Comparison of ENCODE assay signal across 18 mouse cellular contexts in the genomic region with DNA sequence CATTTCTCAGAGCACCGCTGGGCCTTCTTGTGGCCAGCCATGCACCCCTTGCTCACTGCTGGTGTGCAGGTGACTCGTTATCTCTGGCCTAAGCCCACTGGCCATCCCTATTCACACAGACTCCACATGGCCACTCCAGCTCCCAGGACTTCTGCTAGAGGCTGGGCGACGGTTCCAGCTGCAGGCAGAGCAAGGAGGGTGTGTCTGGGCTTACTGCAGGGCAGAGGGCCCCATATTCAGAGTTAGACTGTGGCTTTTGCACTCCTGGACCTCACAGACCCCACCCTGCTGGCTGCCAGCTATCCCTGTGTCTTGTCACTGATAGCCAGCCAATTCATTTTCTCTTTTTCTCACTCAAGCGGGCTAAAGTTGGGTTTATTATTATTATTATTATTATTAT. TPM values are rescaled to one million over a fixed set of nuclear protein-coding genes. Genes with fewer than 3 reads are reported as not detected.
DNase-seq lines count a peak whose midpoint lies in the region; ATAC-seq and TF ChIP-seq lines count a peak whose summit lies in the region.
"Had no signal": no experiment of that assay in that cellular context is flagged by ENCODE, and none has a peak within 500 bp of the region (broad histone marks: within the 10 kb centered on the region; RNA-seq: fewer than 3 reads in every experiment).

No protein-coding gene starts in this region.

- peaks cover 21% of the 10 kb centered on the region for H3K4me1 ChIP-seq in hindbrain, embryonic 10.5 days (replicated peaks)
- H3K4me1 ChIP-seq in hindbrain, embryonic 13.5 days (replicated peaks): 0 out of 2 replicates have a peak, but pooled peaks cover 8% of the 10 kb centered on the region
- peaks cover 14% of the 10 kb centered on the region for H3K4me1 ChIP-seq in stomach, embryonic 14.5 days (ENCODE audit: control insufficient read depth, insufficient read depth, low read length)
- peaks cover 9% of the 10 kb centered on the region for H3K4me1 ChIP-seq in stomach, postnatal 0 days (replicated peaks; ENCODE audit: control insufficient read depth, insufficient read depth)
- H3K4me1 ChIP-seq in intestine, postnatal 0 days (replicated peaks; ENCODE audit: control insufficient read depth, insufficient read depth, low read length): peaks cover 19% of the 10 kb centered on the region
- H3K4me1 ChIP-seq in heart, embryonic 10.5 days: peaks cover 12% of the 10 kb centered on the region
- H3K4me1 ChIP-seq: forebrain, embryonic 15.5 days had no signal

- DNase-seq in hindbrain, embryonic 10.5 days (ENCODE audit: low spot score): no peak
- DNase-seq in stomach, postnatal 0 days (ENCODE audit: low spot score): no peak
- no peak for DNase-seq in urinary bladder, adult 2 months (ENCODE audit: low spot score)
- no peak for DNase-seq in thymus, adult 18-20 months
- DNase-seq in heart, embryonic 10.5 days (ENCODE audit: low spot score): no peak
- DNase-seq: cerebellum, adult 11-12 months; cerebellum, adult 9-10 months had no signal

- H3K9me3 ChIP-seq in hindbrain, embryonic 10.5 days: no peaks in the 10 kb centered on the region
- no peaks in the 10 kb centered on the region for H3K9me3 ChIP-seq in hindbrain, embryonic 13.5 days
- H3K9me3 ChIP-seq in stomach, embryonic 14.5 days (ENCODE audit: control insufficient read depth, low read depth, low read length): no peaks in the 10 kb centered on the region
- no peaks in the 10 kb centered on the region for H3K9me3 ChIP-seq in stomach, postnatal 0 days (ENCODE audit: control insufficient read depth, low read length)
- no peaks in the 10 kb centered on the region for H3K9me3 ChIP-seq in intestine, postnatal 0 days (ENCODE audit: control insufficient read depth)
- no peaks in the 10 kb centered on the region for H3K9me3 ChIP-seq in heart, embryonic 10.5 days
- H3K9me3 ChIP-seq: embryonic facial prominence, embryonic 12.5 days; forebrain, embryonic 15.5 days; G1E; heart, embryonic 13.5 days; hindbrain, embryonic 12.5 days had no signal

- H3K4me2 ChIP-seq in hindbrain, embryonic 13.5 days: no peak overlapping the region
- no peak overlapping the region for H3K4me2 ChIP-seq in stomach, embryonic 14.5 days (replicated peaks; ENCODE audit: low read depth, low read length)
- no peak overlapping the region for H3K4me2 ChIP-seq in stomach, postnatal 0 days (replicated peaks; ENCODE audit: low read depth)
- peak overlapping the region; percentile 27; the same call in 1 of the 2 replicates for H3K4me2 ChIP-seq in intestine, postnatal 0 days (replicated peaks; ENCODE audit: low read depth)
- H3K4me2 ChIP-seq: embryonic facial prominence, embryonic 12.5 days; forebrain, embryonic 15.5 days; heart, embryonic 13.5 days; hindbrain, embryonic 12.5 days had no signal

- TF ChIP-seq EP300 in stomach, postnatal 0 days (optimal IDR thresholded peaks at IDR 0.05): no peak

- no peak for ATAC-seq in hindbrain, embryonic 13.5 days (ENCODE audit: low FRiP score)
- ATAC-seq in stomach, embryonic 14.5 days (ENCODE audit: insufficient number of reproducible peaks, insufficient read depth, low FRiP score, low read depth): no peak
- ATAC-seq in stomach, postnatal 0 days (ENCODE audit: low FRiP score, low TSS enrichment): no peak
- ATAC-seq in intestine, postnatal 0 days: peak; percentile 43
- ATAC-seq: forebrain, embryonic 15.5 days had no signal

- H3K36me3 ChIP-seq in hindbrain, embryonic 10.5 days: no peaks in the 10 kb centered on the region
- H3K36me3 ChIP-seq in hindbrain, embryonic 13.5 days: no peaks in the 10 kb centered on the region
- no peaks in the 10 kb centered on the region for H3K36me3 ChIP-seq in stomach, embryonic 14.5 days (ENCODE audit: control insufficient read depth, insufficient read depth, low read length)
- H3K36me3 ChIP-seq in stomach, postnatal 0 days (ENCODE audit: control insufficient read depth, insufficient read depth, low read length): no peaks in the 10 kb centered on the region
- no peaks in the 10 kb centered on the region for H3K36me3 ChIP-seq in intestine, postnatal 0 days (ENCODE audit: control insufficient read depth, insufficient read depth)
- no peaks in the 10 kb centered on the region for H3K36me3 ChIP-seq in heart, embryonic 10.5 days
- H3K36me3 ChIP-seq: embryonic facial prominence, embryonic 12.5 days; forebrain, embryonic 15.5 days; G1E; heart, embryonic 13.5 days; hindbrain, embryonic 12.5 days had no signal

- H3K27me3 ChIP-seq in hindbrain, embryonic 10.5 days (ENCODE audit: insufficient read depth, poor library complexity, severe bottlenecking): peaks cover 16% of the 10 kb centered on the region; the same call in 1 of the 2 replicates
- H3K27me3 ChIP-seq in hindbrain, embryonic 13.5 days: 0 out of 2 replicates have a peak, but pooled peaks cover 11% of the 10 kb centered on the region
- no peaks in the 10 kb centered on the region for H3K27me3 ChIP-seq in stomach, embryonic 14.5 days (ENCODE audit: control insufficient read depth, insufficient read depth, low read length)
- no peaks in the 10 kb centered on the region for H3K27me3 ChIP-seq in stomach, postnatal 0 days (ENCODE audit: control insufficient read depth, insufficient read depth, low read length)
- H3K27me3 ChIP-seq in intestine, postnatal 0 days (replicated peaks; ENCODE audit: control insufficient read depth, insufficient read depth, low read length): no peaks in the 10 kb centered on the region
- H3K27me3 ChIP-seq in heart, embryonic 10.5 days (ENCODE audit: insufficient read depth, poor library complexity, severe bottlenecking): peaks cover 63% of the 10 kb centered on the region
- H3K27me3 ChIP-seq: embryonic facial prominence, embryonic 12.5 days; forebrain, embryonic 15.5 days had no signal

- H3K4me3 ChIP-seq in hindbrain, embryonic 10.5 days: no peak overlapping the region
- no peak overlapping the region for H3K4me3 ChIP-seq in hindbrain, embryonic 13.5 days
- H3K4me3 ChIP-seq in stomach, embryonic 14.5 days (ENCODE audit: low read depth, low read length): no peak overlapping the region
- no peak overlapping the region for H3K4me3 ChIP-seq in stomach, postnatal 0 days (ENCODE audit: low read depth, low read length)
- no peak overlapping the region for H3K4me3 ChIP-seq in intestine, postnatal 0 days (ENCODE audit: low read depth, low read length)
- H3K4me3 ChIP-seq in heart, embryonic 10.5 days: no peak overlapping the region
- H3K4me3 ChIP-seq: embryonic facial prominence, embryonic 12.5 days; forebrain, embryonic 15.5 days; heart, adult 2 months; heart, embryonic 13.5 days; hindbrain, embryonic 12.5 days had no signal

- H3K9ac ChIP-seq in hindbrain, embryonic 13.5 days: no peak overlapping the region
- H3K9ac ChIP-seq in stomach, embryonic 14.5 days (replicated peaks; ENCODE audit: low read depth, low read length): no peak overlapping the region
- H3K9ac ChIP-seq in stomach, postnatal 0 days (ENCODE audit: low read length): no peak overlapping the region
- no peak overlapping the region for H3K9ac ChIP-seq in intestine, postnatal 0 days (ENCODE audit: low read depth, low read length)
- H3K9ac ChIP-seq: embryonic facial prominence, embryonic 12.5 days; forebrain, embryonic 15.5 days; hindbrain, embryonic 12.5 days had no signal

- 69% methylated on average over 5 of the region's 5 CpGs for WGBS in hindbrain, embryonic 10.5 days
- WGBS in hindbrain, embryonic 13.5 days: 70% methylated on average over 5 of the region's 5 CpGs
- 71% methylated on average over 5 of the region's 5 CpGs for WGBS in stomach, embryonic 14.5 days
- WGBS in stomach, postnatal 0 days: 71% methylated on average over 5 of the region's 5 CpGs
- 34% methylated on average over 5 of the region's 5 CpGs for WGBS in intestine, postnatal 0 days
- WGBS in heart, embryonic 10.5 days: 62% methylated on average over 5 of the region's 5 CpGs

- H3K27ac ChIP-seq in hindbrain, embryonic 10.5 days: peak overlapping the region; percentile 25; the same call in 1 of the 2 replicates
- H3K27ac ChIP-seq in hindbrain, embryonic 13.5 days: no peak overlapping the region
- peak overlapping the region; percentile 41; the same call in 1 of the 2 replicates for H3K27ac ChIP-seq in stomach, embryonic 14.5 days (ENCODE audit: low read length)
- H3K27ac ChIP-seq in stomach, postnatal 0 days (replicated peaks): no peak overlapping the region
- H3K27ac ChIP-seq in intestine, postnatal 0 days (ENCODE audit: low read depth, low read length): peak overlapping the region; percentile 84
- H3K27ac ChIP-seq in heart, embryonic 10.5 days: no peak overlapping the region
- H3K27ac ChIP-seq: forebrain, embryonic 15.5 days; heart, embryonic 13.5 days; hindbrain, embryonic 12.5 days; hindbrain, postnatal 0 days had no signal

- no peak for TF ChIP-seq CTCF in stomach, postnatal 0 days (IDR thresholded peaks at IDR 0.05; ENCODE audit: low read depth)
- no peak for TF ChIP-seq CTCF in intestine, postnatal 0 days (IDR thresholded peaks at IDR 0.05; ENCODE audit: low read depth)

RNA-seq across cellular contexts. Expression of gene Emc8, which starts 15.7 kb away (rescaled TPM):
- polyA plus RNA-seq in hindbrain, embryonic 10.5 days (2016; fragmentation: Nextera tagmentation; extraction: Ambion mirVana): 312 and 362 TPM in 2 replicates
- 135 and 150 TPM in 2 replicates for polyA plus RNA-seq in hindbrain, embryonic 13.5 days (2015; fragmentation: Nextera tagmentation; extraction: Ambion mirVana)
- 244 and 254 TPM in 2 replicates for polyA plus RNA-seq in stomach, embryonic 14.5 days (2014; fragmentation: Nextera tagmentation; extraction: Ambion mirVana)
- polyA plus RNA-seq in stomach, postnatal 0 days (2015; fragmentation: Nextera tagmentation; extraction: Ambion mirVana): 149 and 162 TPM in 2 replicates
- 127 and 135 TPM in 2 replicates for polyA plus RNA-seq in intestine, postnatal 0 days (2015; fragmentation: Nextera tagmentation; extraction: Ambion mirVana)
- polyA plus RNA-seq in urinary bladder, adult 2 months (2012; rRNA removed): 49.6 and 57.6 TPM in 2 replicates
- polyA plus RNA-seq in heart, embryonic 10.5 days (2016; fragmentation: Nextera tagmentation; extraction: Ambion mirVana): 249 and 314 TPM in 2 replicates

RNA-seq across cellular contexts. Expression of gene Cox4i1, which starts 16.1 kb away (rescaled TPM):
- 921 and 1,059 TPM in 2 replicates for polyA plus RNA-seq in hindbrain, embryonic 10.5 days (2016; fragmentation: Nextera tagmentation; extraction: Ambion mirVana)
- polyA plus RNA-seq in hindbrain, embryonic 13.5 days (2015; fragmentation: Nextera tagmentation; extraction: Ambion mirVana): 1,116 and 1,159 TPM in 2 replicates
- polyA plus RNA-seq in stomach, embryonic 14.5 days (2014; fragmentation: Nextera tagmentation; extraction: Ambion mirVana): 1,095 and 1,156 TPM in 2 replicates
- 1,419 and 1,437 TPM in 2 replicates for polyA plus RNA-seq in stomach, postnatal 0 days (2015; fragmentation: Nextera tagmentation; extraction: Ambion mirVana)
- polyA plus RNA-seq in intestine, postnatal 0 days (2015; fragmentation: Nextera tagmentation; extraction: Ambion mirVana): 2,406 and 2,420 TPM in 2 replicates
- 1,248 and 1,469 TPM in 2 replicates for polyA plus RNA-seq in urinary bladder, adult 2 months (2012; rRNA removed)
- 1,295 and 1,617 TPM in 2 replicates for polyA plus RNA-seq in heart, embryonic 10.5 days (2016; fragmentation: Nextera tagmentation; extraction: Ambion mirVana)

RNA-seq across cellular contexts. Expression of gene Gm27021, which starts 16.2 kb away (rescaled TPM):
- 3.2 and 4.0 TPM in 2 replicates for polyA plus RNA-seq in hindbrain, embryonic 10.5 days (2016; fragmentation: Nextera tagmentation; extraction: Ambion mirVana)
- 5.2 and 6.0 TPM in 2 replicates for polyA plus RNA-seq in hindbrain, embryonic 13.5 days (2015; fragmentation: Nextera tagmentation; extraction: Ambion mirVana)
- 2.4 TPM in 1 of 2 replicates, not detected in the other for polyA plus RNA-seq in stomach, embryonic 14.5 days (2014; fragmentation: Nextera tagmentation; extraction: Ambion mirVana)
- polyA plus RNA-seq in stomach, postnatal 0 days (2015; fragmentation: Nextera tagmentation; extraction: Ambion mirVana): 2.1 and 4.7 TPM in 2 replicates
- 1.0 and 1.9 TPM in 2 replicates for polyA plus RNA-seq in intestine, postnatal 0 days (2015; fragmentation: Nextera tagmentation; extraction: Ambion mirVana)
- 0.12 and 0.23 TPM in 2 replicates for polyA plus RNA-seq in urinary bladder, adult 2 months (2012; rRNA removed)
- polyA plus RNA-seq in heart, embryonic 10.5 days (2016; fragmentation: Nextera tagmentation; extraction: Ambion mirVana): 1.9 and 2.8 TPM in 2 replicates
- polyA plus RNA-seq: heart, adult 2 months had no signal

RNA-seq across cellular contexts. Expression of gene 1190005I06Rik, which starts 36.6 kb away (rescaled TPM):
- 2.8 and 4.7 TPM in 2 replicates for polyA plus RNA-seq in hindbrain, embryonic 10.5 days (2016; fragmentation: Nextera tagmentation; extraction: Ambion mirVana)
- 8.9 and 11.0 TPM in 2 replicates for polyA plus RNA-seq in hindbrain, embryonic 13.5 days (2015; fragmentation: Nextera tagmentation; extraction: Ambion mirVana)
- polyA plus RNA-seq in stomach, embryonic 14.5 days (2014; fragmentation: Nextera tagmentation; extraction: Ambion mirVana): 3.6 and 5.0 TPM in 2 replicates
- polyA plus RNA-seq in stomach, postnatal 0 days (2015; fragmentation: Nextera tagmentation; extraction: Ambion mirVana): 12.2 and 14.0 TPM in 2 replicates
- 3.9 and 4.0 TPM in 2 replicates for polyA plus RNA-seq in intestine, postnatal 0 days (2015; fragmentation: Nextera tagmentation; extraction: Ambion mirVana)
- polyA plus RNA-seq in urinary bladder, adult 2 months (2012; rRNA removed): 8.9 and 10.3 TPM in 2 replicates
- 4.6 and 7.7 TPM in 2 replicates for polyA plus RNA-seq in heart, embryonic 10.5 days (2016; fragmentation: Nextera tagmentation; extraction: Ambion mirVana)

RNA-seq across cellular contexts. Expression of gene Irf8, which starts 52.1 kb away (rescaled TPM):
- 5.4 and 6.3 TPM in 2 replicates for polyA plus RNA-seq in hindbrain, embryonic 10.5 days (2016; fragmentation: Nextera tagmentation; extraction: Ambion mirVana)
- 4.2 and 5.9 TPM in 2 replicates for polyA plus RNA-seq in hindbrain, embryonic 13.5 days (2015; fragmentation: Nextera tagmentation; extraction: Ambion mirVana)
- 12.7 and 15.3 TPM in 2 replicates for polyA plus RNA-seq in stomach, embryonic 14.5 days (2014; fragmentation: Nextera tagmentation; extraction: Ambion mirVana)
- 18.7 and 18.9 TPM in 2 replicates for polyA plus RNA-seq in stomach, postnatal 0 days (2015; fragmentation: Nextera tagmentation; extraction: Ambion mirVana)
- polyA plus RNA-seq in intestine, postnatal 0 days (2015; fragmentation: Nextera tagmentation; extraction: Ambion mirVana): 79.5 and 92.3 TPM in 2 replicates
- 12.4 and 18.2 TPM in 2 replicates for polyA plus RNA-seq in urinary bladder, adult 2 months (2012; rRNA removed)
- polyA plus RNA-seq in heart, embryonic 10.5 days (2016; fragmentation: Nextera tagmentation; extraction: Ambion mirVana): 2.1 and 4.5 TPM in 2 replicates
- polyA plus RNA-seq: C2C12 had no signal

Comparison
In these comparisons a context has a peak if more than half of its experiments do, and no peak if none do; other contexts are left out.
1. H3K27ac ChIP-seq: peak in hindbrain, embryonic 10.5 days (single experiment), stomach, embryonic 14.5 days (single experiment) and intestine, postnatal 0 days (single experiment); none in hindbrain, embryonic 13.5 days (single experiment), stomach, postnatal 0 days (single experiment) and heart, embryonic 10.5 days (single experiment).